Mouse (Mus musculus): Measurements from ENCODE around the gene Hebp2.

The Hebp2 gene

GRCm38 (mm10) chr10:18545813-18546235, at the start of gene Hebp2:
Hebp2 (minus strand) TSS chr10:18546076.
- DNase-seq (ENCODE audit: low read depth, low spot score), result peak; percentile 87

GRCm38 (mm10) chr10:18589455-18589854, 43.6 kb upstream of the Hebp2 start:
- peak; percentile 50 for DNase-seq (ENCODE audit: low read depth, low spot score)

GRCm38 (mm10) chr10:18584188-18584587, 38.3 kb upstream of the Hebp2 start:
- DNase-seq (ENCODE audit: low read depth, low spot score), result peak; percentile 88

GRCm38 (mm10) chr10:18572581-18572980, 26.7 kb upstream of the Hebp2 start:
- DNase-seq (ENCODE audit: low read depth, low spot score), result peak; percentile 45

GRCm38 (mm10) chr10:18562940-18563339, 17.1 kb upstream of the Hebp2 start:
- peak; percentile 59 for DNase-seq (ENCODE audit: low read depth, low spot score)

GRCm38 (mm10) chr10:18561445-18561844, 15.6 kb upstream of the Hebp2 start:
- DNase-seq (ENCODE audit: low read depth, low spot score), result peak; percentile 46

GRCm38 (mm10) chr10:18559076-18559475, 13.2 kb upstream of the Hebp2 start:
- peak; percentile 87 for DNase-seq (ENCODE audit: low read depth, low spot score)

- peak; percentile 75 for DNase-seq (ENCODE audit: low read depth, low spot score)
Observed at GRCm38 (mm10) chr10:18549321-18550216, 3.7 kb upstream of the Hebp2 start.

- DNase-seq (ENCODE audit: low read depth, low spot score), result no peak
Observed at GRCm38 (mm10) chr10:18547381-18547780, 1.5 kb upstream of the Hebp2 start.

- DNase-seq (ENCODE audit: low read depth, low spot score), result no peak
Observed at GRCm38 (mm10) chr10:18545309-18545708, 567 bp downstream of the Hebp2 start.

- DNase-seq (ENCODE audit: low read depth, low spot score), result no peak
Observed at GRCm38 (mm10) chr10:18536889-18537288, 9.0 kb downstream of the Hebp2 start.

GRCm38 (mm10) chr10:18532293-18532692, 13.6 kb downstream of the Hebp2 start:
- DNase-seq (ENCODE audit: low read depth, low spot score), result peak; percentile 81

- no peak for DNase-seq (ENCODE audit: low read depth, low spot score)
Observed at GRCm38 (mm10) chr10:18530161-18530560, 15.7 kb downstream of the Hebp2 start.

- DNase-seq (ENCODE audit: low read depth, low spot score), result no peak
Observed at GRCm38 (mm10) chr10:18529177-18529576, 16.7 kb downstream of the Hebp2 start.

GRCm38 (mm10) chr10:18528475-18528874, 17.4 kb downstream of the Hebp2 start:
- no peak for DNase-seq (ENCODE audit: low read depth, low spot score)

- no peak for DNase-seq (ENCODE audit: low read depth, low spot score)
Observed at GRCm38 (mm10) chr10:18527766-18528165, 18.1 kb downstream of the Hebp2 start.

- DNase-seq (ENCODE audit: low read depth, low spot score), result no peak
Observed at GRCm38 (mm10) chr10:18526851-18527675, 18.8 kb downstream of the Hebp2 start.

GRCm38 (mm10) chr10:18526184-18526850, 19.6 kb downstream of the Hebp2 start:
- no peak for DNase-seq (ENCODE audit: low read depth, low spot score)

GRCm38 (mm10) chr10:18525726-18526125, 20.1 kb downstream of the Hebp2 start:
- no peak for DNase-seq (ENCODE audit: low read depth, low spot score)

- DNase-seq (ENCODE audit: low read depth, low spot score), result no peak
Observed at GRCm38 (mm10) chr10:18525311-18525710, 20.6 kb downstream of the Hebp2 start.

GRCm38 (mm10) chr10:18522556-18522955, 23.3 kb downstream of the Hebp2 start:
- no peak for DNase-seq (ENCODE audit: low read depth, low spot score)

GRCm38 (mm10) chr10:18511496-18511895, 34.4 kb downstream of the Hebp2 start:
- no peak for DNase-seq (ENCODE audit: low read depth, low spot score)

Measured in R1 (cell line).